Mouse (Mus musculus): Measurements from ENCODE around the gene Adamts18. TPM values are rescaled to one million over a fixed set of nuclear protein-coding genes. Genes with fewer than 3 reads are reported as not detected.

Gene Adamts18
- polyA plus RNA-seq, 1 experiment from 2014 or later, result 0.07 TPM

DNA sequence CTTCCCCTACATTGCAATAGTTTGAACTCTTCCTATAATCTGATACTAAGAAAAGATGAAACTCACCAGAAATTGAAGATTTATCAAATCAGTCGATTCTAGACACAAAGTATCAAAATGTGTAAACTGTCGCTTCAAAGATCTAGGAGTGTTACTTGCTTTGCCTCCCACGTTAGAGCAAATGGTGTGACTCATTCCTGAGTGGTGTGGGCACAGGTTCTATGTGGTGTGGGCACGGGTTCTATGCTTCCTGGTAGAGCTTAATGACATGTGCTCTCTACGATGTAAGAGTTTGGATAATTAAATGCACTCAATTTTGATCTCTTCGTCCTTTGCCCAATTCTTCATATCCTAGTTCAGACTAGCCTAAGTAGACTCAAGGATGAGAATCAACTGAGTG is 23.9 kb upstream of the Adamts18 start:
- no peaks in the 10 kb centered on the region for H3K27me3 ChIP-seq (ENCODE audit: control insufficient read depth, insufficient read depth, low read depth, low read length)
- H3K4me3 ChIP-seq (ENCODE audit: low read depth, low read length), result no peak overlapping the region
- no peak overlapping the region for H3K9ac ChIP-seq (ENCODE audit: low read depth, low read length)
- H3K4me1 ChIP-seq (ENCODE audit: control insufficient read depth, low read depth, low read length), result no peaks in the 10 kb centered on the region
- H3K36me3 ChIP-seq (ENCODE audit: control insufficient read depth, insufficient read depth), result no peaks in the 10 kb centered on the region
- no peak for ATAC-seq (ENCODE audit: low read depth)
- WGBS (ENCODE audit: insufficient replicate concordance), result 54% methylated on average over 6 of the region's 6 CpGs
- no peaks in the 10 kb centered on the region; the same call in 1 of the 2 replicates for H3K9me3 ChIP-seq (replicated peaks; ENCODE audit: control insufficient read depth, low read length)
- H3K27ac ChIP-seq (ENCODE audit: low read length), result no peak overlapping the region
- no peak overlapping the region for H3K4me2 ChIP-seq (ENCODE audit: low read depth, low read length)

DNA sequence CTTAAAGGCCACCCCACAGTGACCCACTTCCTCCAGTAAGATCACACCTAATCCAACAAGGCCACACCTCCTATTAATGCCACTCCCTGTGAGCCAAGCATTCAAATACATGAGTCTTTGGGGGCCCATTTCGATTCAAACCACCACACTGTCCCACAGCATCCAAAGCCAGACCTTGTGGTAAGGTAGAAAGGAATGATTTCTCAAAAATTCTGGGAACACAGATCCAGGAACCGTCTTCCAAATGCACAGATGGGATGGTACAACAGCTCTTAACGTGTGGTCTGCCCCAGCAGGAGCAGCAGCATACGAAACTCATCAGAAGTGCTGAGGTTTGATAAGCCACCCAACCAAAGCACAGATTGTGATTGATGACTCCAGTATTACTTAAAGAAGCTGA is 18.0 kb upstream of the Adamts18 start:
- H3K9ac ChIP-seq (ENCODE audit: low read depth, low read length), result no peak overlapping the region
- H3K36me3 ChIP-seq (ENCODE audit: control insufficient read depth, insufficient read depth), result no peaks in the 10 kb centered on the region
- H3K27ac ChIP-seq (ENCODE audit: low read length), result no peak overlapping the region
- no peak for ATAC-seq (ENCODE audit: low read depth)
- H3K27me3 ChIP-seq (ENCODE audit: control insufficient read depth, insufficient read depth, low read depth, low read length), result no peaks in the 10 kb centered on the region
- H3K4me1 ChIP-seq (ENCODE audit: control insufficient read depth, low read depth, low read length), result no peaks in the 10 kb centered on the region
- H3K4me2 ChIP-seq (ENCODE audit: low read depth, low read length), result no peak overlapping the region
- H3K4me3 ChIP-seq (ENCODE audit: low read depth, low read length), result no peak overlapping the region
- WGBS (ENCODE audit: insufficient replicate concordance), result 48% methylated on average over 4 of the region's 4 CpGs
- no peaks in the 10 kb centered on the region; the same call in 1 of the 2 replicates for H3K9me3 ChIP-seq (replicated peaks; ENCODE audit: control insufficient read depth, low read length)

DNA sequence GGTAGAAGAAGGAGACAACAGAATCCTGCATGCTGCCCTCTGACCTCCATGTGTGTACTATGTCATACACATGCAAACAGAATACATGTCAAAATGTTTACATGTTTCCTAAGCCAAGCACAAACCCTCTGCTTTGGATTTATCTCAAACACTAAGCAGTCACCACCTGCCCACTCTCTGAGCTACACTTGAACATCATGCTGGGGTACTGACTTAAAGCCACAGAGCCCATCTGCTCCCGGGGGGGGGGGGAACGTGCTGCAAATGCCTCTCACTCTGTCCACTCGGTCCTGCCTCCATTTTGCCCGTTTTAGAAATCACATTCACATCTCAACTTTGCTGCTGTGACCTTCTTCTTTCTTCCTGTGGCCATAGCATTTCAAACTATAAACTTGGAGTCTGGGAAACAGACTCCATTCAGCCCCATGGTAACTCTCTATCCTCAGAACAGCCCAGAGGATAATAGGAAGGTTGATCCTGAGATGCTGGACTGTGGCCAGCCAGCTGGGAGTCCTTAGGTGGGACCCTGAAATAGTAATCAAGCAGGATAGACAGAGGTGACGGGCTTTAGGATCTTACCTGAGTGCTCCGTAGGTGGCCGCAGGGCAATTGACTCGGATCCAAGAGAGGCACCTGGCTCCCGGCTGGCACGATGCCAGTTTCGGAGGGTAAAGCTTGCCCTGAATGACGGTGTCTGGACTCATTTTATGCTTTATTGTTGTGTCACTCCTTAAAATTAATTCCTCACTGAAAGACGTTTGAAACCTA is 17.0 kb upstream of the Adamts18 start:
- Histone ChIP-seq H3K4me3 (ENCODE audit: low read depth, low read length) (no peak overlapping the region), H3K36me3 (ENCODE audit: control insufficient read depth, insufficient read depth) (no peaks in the 10 kb centered on the region), H3K9ac (ENCODE audit: low read depth, low read length) (no peak overlapping the region), H3K4me1 (ENCODE audit: control insufficient read depth, low read depth, low read length) (no peaks in the 10 kb centered on the region), H3K27me3 (ENCODE audit: control insufficient read depth, insufficient read depth, low read depth, low read length) (no peaks in the 10 kb centered on the region), H3K27ac (ENCODE audit: low read length) (no peak overlapping the region), H3K4me2 (ENCODE audit: low read depth, low read length) (no peak overlapping the region), H3K9me3 (replicated peaks; ENCODE audit: control insufficient read depth, low read length) (no peaks in the 10 kb centered on the region; the same call in 1 of the 2 replicates)
- WGBS (ENCODE audit: insufficient replicate concordance), result 68% methylated on average over 13 of the region's 13 CpGs
- no peak for ATAC-seq (ENCODE audit: low read depth)

DNA sequence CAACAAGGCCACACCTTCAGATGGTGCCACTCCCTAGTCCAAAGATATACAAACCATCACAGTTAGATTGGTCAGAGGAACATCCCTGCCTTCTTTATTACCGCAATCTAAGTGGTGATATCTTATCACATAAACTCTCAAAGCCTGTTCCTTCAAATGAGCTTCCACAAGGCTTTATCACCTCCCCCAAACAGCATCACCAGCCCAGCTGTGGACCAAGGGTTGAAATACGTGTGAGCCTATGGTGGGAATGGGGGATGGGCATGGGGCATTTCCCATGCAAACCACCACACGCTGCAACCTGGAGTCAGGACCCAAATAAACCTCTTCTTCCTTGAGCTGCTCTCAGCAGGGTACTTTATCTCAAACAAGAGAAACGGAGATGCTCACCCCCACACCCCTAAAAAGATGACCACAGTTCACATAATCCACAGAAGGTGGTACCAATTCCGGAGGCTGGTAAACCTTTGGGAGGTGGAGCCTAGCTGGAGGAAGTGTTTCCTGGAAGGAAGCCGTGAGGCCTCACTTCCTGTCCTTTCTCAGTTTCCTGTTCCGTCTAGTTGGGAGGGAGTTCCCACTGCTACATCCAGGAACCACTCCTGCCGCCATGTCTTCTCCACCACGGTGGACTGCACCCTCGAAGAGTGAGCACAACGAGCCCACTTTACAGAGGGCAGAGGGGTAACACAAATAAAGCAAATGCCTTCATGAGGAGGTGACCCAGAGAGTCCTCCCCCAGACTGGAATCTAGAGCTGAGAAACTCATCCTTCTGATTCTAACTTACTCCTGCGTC is 11.5 kb upstream of the Adamts18 start:
- Histone ChIP-seq H3K4me3 (ENCODE audit: low read depth, low read length) (no peak overlapping the region), H3K4me1 (ENCODE audit: control insufficient read depth, low read depth, low read length) (no peaks in the 10 kb centered on the region), H3K4me2 (ENCODE audit: low read depth, low read length) (no peak overlapping the region), H3K27me3 (ENCODE audit: control insufficient read depth, insufficient read depth, low read depth, low read length) (no peaks in the 10 kb centered on the region), H3K27ac (ENCODE audit: low read length) (no peak overlapping the region), H3K9me3 (replicated peaks; ENCODE audit: control insufficient read depth, low read length) (no peaks in the 10 kb centered on the region), H3K9ac (ENCODE audit: low read depth, low read length) (no peak overlapping the region), H3K36me3 (ENCODE audit: control insufficient read depth, insufficient read depth) (no peaks in the 10 kb centered on the region)
- no peak for ATAC-seq (ENCODE audit: low read depth)
- WGBS (ENCODE audit: insufficient replicate concordance), result 56% methylated on average over 12 of the region's 12 CpGs

DNA sequence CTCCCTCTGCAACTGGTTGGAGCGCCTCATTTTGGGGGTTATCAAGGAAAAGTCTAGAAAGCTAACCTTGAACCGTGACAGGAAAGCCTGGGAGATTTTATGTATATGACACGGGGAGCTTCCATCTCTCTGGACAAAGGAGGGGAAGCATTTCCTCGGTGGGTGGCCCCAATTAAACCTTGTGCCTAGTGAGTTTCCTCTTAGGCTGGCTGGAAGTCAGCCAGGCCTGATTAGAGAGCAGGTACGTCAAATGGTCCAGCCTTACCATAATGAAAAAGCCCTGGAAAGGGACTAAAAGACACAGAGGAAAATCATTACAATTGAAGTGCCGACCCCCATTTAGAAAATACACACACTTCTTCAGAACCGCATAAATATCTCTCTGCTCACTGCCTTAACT is 10.3 kb upstream of the Adamts18 start:
- H3K27me3 ChIP-seq (ENCODE audit: control insufficient read depth, insufficient read depth, low read depth, low read length), result no peaks in the 10 kb centered on the region
- H3K4me2 ChIP-seq (ENCODE audit: low read depth, low read length), result no peak overlapping the region
- H3K9me3 ChIP-seq (replicated peaks; ENCODE audit: control insufficient read depth, low read length), result no peaks in the 10 kb centered on the region
- H3K4me3 ChIP-seq (ENCODE audit: low read depth, low read length), result no peak overlapping the region
- H3K9ac ChIP-seq (ENCODE audit: low read depth, low read length), result no peak overlapping the region
- no peak for ATAC-seq (ENCODE audit: low read depth)
- 50% methylated on average over 7 of the region's 7 CpGs for WGBS (ENCODE audit: insufficient replicate concordance)
- no peak overlapping the region for H3K27ac ChIP-seq (ENCODE audit: low read length)
- no peaks in the 10 kb centered on the region for H3K4me1 ChIP-seq (ENCODE audit: control insufficient read depth, low read depth, low read length)
- no peaks in the 10 kb centered on the region for H3K36me3 ChIP-seq (ENCODE audit: control insufficient read depth, insufficient read depth)

DNA sequence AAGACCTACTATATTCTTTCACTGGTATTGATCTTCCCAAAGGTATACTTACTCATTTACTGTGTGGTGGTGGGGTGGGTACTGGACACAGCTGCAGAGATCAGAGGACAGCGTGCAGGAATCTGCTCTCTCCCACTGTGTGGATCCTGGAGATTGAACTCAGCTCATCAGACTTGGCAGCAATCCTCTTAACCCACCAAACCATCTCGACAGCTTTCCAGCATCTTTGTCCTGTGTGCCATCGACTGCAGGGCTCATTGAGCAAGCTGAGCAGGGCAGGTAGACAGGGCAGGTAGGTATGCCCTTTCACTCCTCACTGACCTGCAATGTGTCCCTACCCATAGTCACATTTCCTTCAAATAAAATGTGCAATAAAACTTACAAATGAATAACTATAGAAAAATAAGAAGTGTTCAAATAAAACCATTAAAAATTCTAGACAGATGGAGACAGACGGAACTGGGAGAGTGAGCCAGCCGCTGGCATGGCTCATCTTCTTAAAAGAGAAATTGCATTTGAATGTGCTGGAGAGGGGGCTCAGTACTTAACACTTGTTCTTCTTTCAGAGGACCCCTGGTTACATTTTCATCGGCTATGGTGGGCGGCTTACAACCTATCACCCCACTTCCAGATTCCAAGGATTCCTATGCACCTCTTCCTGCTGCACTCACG is 6.2 kb upstream of the Adamts18 start:
- no peaks in the 10 kb centered on the region for H3K9me3 ChIP-seq (replicated peaks; ENCODE audit: control insufficient read depth, low read length)
- no peak overlapping the region for H3K4me2 ChIP-seq (ENCODE audit: low read depth, low read length)
- peaks cover 4% of the 10 kb centered on the region; the same call in 1 of the 2 replicates for H3K27me3 ChIP-seq (ENCODE audit: control insufficient read depth, insufficient read depth, low read depth, low read length)
- no peak overlapping the region for H3K27ac ChIP-seq (ENCODE audit: low read length)
- no peaks in the 10 kb centered on the region for H3K4me1 ChIP-seq (ENCODE audit: control insufficient read depth, low read depth, low read length)
- no peak overlapping the region for H3K9ac ChIP-seq (ENCODE audit: low read depth, low read length)
- WGBS (ENCODE audit: insufficient replicate concordance), result 54% methylated on average over 8 of the region's 8 CpGs
- no peak for ATAC-seq (ENCODE audit: low read depth)
- no peaks in the 10 kb centered on the region for H3K36me3 ChIP-seq (ENCODE audit: control insufficient read depth, insufficient read depth)
- H3K4me3 ChIP-seq (ENCODE audit: low read depth, low read length), result no peak overlapping the region

DNA sequence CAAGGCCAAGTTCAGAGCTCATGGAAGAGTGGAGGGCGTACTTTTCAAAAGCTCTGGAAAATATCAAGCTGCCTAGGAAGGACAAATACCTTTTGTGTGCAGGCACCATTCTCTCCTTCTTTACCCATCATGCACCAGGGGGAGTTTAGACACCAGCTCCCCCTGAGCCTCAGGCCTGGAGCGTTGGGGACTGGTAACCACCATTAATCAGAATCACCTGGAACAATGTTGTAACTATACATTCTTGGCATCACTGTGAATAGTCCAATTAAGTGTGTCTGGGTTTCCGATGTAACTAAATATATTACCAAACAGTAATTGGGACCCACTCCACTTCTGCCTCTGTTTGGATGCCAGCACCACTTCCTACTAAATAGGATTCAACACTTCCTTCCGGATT is 5.2 kb upstream of the Adamts18 start:
- WGBS (ENCODE audit: insufficient replicate concordance), result 74% methylated on average over 4 of the region's 4 CpGs
- no peaks in the 10 kb centered on the region for H3K36me3 ChIP-seq (ENCODE audit: control insufficient read depth, insufficient read depth)
- H3K9me3 ChIP-seq (replicated peaks; ENCODE audit: control insufficient read depth, low read length), result no peaks in the 10 kb centered on the region
- no peaks in the 10 kb centered on the region for H3K4me1 ChIP-seq (ENCODE audit: control insufficient read depth, low read depth, low read length)
- peaks cover 12% of the 10 kb centered on the region for H3K27me3 ChIP-seq (ENCODE audit: control insufficient read depth, insufficient read depth, low read depth, low read length)
- no peak overlapping the region for H3K4me3 ChIP-seq (ENCODE audit: low read depth, low read length)
- H3K9ac ChIP-seq (ENCODE audit: low read depth, low read length), result no peak overlapping the region
- H3K27ac ChIP-seq (ENCODE audit: low read length), result no peak overlapping the region
- no peak overlapping the region for H3K4me2 ChIP-seq (ENCODE audit: low read depth, low read length)
- ATAC-seq (ENCODE audit: low read depth), result no peak

DNA sequence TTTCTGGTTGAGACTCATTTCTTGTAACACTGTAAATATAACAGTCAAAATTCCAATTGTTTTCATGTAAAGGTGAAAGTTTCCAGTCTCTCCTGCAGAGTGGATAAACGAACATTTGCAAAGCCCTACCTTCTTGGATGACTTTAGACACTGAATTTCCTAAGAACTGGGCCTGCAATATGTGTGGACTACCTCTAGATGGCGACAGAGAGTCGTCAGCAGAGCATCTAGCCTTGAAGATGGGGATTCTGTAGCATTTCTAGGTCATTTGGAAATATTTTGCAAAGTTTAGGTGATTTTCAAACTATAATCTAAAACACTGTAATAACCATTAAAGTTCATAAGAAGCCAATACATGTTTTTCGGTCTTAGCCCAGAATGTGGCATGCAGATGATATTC is 3.1 kb upstream of the Adamts18 start:
- 27% methylated on average over 4 of the region's 4 CpGs for WGBS (ENCODE audit: insufficient replicate concordance)
- ATAC-seq (ENCODE audit: low read depth), result no peak

More for the DNA sequence above, 3.1 kb upstream of the Adamts18 start:
- Histone ChIP-seq H3K9me3 (replicated peaks; ENCODE audit: control insufficient read depth, low read length) (no peaks in the 10 kb centered on the region), H3K4me2 (ENCODE audit: low read depth, low read length) (no peak overlapping the region), H3K36me3 (ENCODE audit: control insufficient read depth, insufficient read depth) (no peaks in the 10 kb centered on the region), H3K9ac (ENCODE audit: low read depth, low read length) (no peak overlapping the region), H3K27me3 (ENCODE audit: control insufficient read depth, insufficient read depth, low read depth, low read length) (peaks cover 30% of the 10 kb centered on the region), H3K4me1 (ENCODE audit: control insufficient read depth, low read depth, low read length) (no peaks in the 10 kb centered on the region), H3K27ac (ENCODE audit: low read length) (no peak overlapping the region), H3K4me3 (ENCODE audit: low read depth, low read length) (no peak overlapping the region)
